Mouse (Mus musculus): ENCODE data around the gene Kcnn1. TPM values are rescaled to one million over a fixed set of nuclear protein-coding genes. Genes with fewer than 3 reads are reported as not detected.

Gene Kcnn1
- polyA plus RNA-seq, 1 experiment = 3.4 TPM

DNA sequence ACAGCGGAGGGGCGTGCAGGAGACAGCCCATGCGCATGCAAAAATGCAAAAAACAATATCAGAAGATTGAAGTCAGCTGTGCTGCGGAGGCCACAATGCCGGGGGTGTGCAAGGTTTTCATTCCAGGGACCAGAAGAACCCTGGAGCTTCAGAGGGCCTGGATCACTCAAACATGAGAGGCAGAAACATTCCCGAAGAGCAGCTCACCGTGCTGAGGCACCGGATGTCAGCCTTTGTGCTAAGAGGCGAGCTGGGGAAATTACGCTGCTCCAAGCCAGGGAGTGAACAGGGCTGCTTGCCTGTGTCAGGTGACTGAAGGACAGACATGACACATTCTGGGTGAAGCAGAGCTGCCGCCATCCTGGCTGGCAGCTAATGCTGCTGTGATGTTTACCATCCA is 17.5 kb upstream of the Kcnn1 start:
- Histone ChIP-seq H3K4me1 (peaks cover 36% of the 10 kb centered on the region), H3K4me3 (replicated peaks) (no peak overlapping the region), H3K27me3 (replicated peaks) (peaks cover 34% of the 10 kb centered on the region), H3K9me3 (no peaks in the 10 kb centered on the region), H3K36me3 (replicated peaks; ENCODE audit: low read length) (no peaks in the 10 kb centered on the region)
- TF ChIP-seq GATA1 (IDR thresholded peaks at IDR 0.05; ENCODE audit: borderline replicate concordance, low read length) (no peak), FLI1 (IDR thresholded peaks at IDR 0.05; ENCODE audit: low read length) (no peak)

DNA sequence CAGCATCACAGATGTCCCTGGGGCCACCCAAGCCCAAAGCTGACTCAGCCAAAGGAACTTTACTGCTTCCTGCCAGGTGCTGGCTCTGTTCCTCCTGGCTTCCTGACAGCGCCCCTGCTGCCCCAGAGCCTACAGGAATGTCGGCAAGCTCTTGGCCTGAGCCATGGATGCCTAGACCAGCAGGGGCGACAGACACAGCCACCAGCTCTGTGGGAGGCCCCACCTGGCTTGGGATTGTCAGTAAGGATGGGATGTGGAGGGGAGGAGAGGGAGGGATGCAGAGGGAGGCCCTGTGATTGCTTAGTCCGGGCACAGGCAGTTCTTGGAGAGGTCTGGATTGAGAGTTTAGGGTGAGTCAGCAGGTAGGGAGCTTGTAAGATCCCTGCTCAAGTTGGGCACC is 17.1 kb upstream of the Kcnn1 start:
- H3K9me3 ChIP-seq = no peaks in the 10 kb centered on the region
- H3K4me3 ChIP-seq (replicated peaks) = no peak overlapping the region
- H3K4me1 ChIP-seq = peaks cover 32% of the 10 kb centered on the region
- TF ChIP-seq FLI1 (IDR thresholded peaks at IDR 0.05; ENCODE audit: low read length) (no peak), GATA1 (IDR thresholded peaks at IDR 0.05; ENCODE audit: borderline replicate concordance, low read length) (no peak)
- H3K36me3 ChIP-seq (replicated peaks; ENCODE audit: low read length) = no peaks in the 10 kb centered on the region
- peaks cover 34% of the 10 kb centered on the region for H3K27me3 ChIP-seq (replicated peaks)

DNA sequence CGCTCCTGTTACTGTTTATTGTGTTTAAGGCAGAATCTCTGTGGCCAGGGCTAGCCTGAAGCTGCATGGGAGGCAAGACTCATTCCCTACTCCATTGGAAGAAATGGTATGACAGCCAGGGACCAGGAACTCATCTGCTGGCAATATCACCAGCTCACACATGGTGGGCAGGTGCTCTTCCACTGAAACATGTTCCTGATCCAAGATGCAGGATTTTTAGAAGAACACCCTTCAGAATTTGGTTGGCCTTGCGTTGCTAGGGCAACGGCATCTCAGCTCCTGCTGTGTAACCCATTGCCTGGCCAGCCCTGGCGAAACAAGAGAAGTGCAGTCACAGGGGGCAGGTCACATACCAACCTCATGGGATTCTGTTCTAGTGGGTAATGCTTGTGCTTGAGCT is 16.4 kb upstream of the Kcnn1 start:
- TF ChIP-seq GATA1 (IDR thresholded peaks at IDR 0.05; ENCODE audit: borderline replicate concordance, low read length) (no peak), FLI1 (IDR thresholded peaks at IDR 0.05; ENCODE audit: low read length) (no peak)
- peaks cover 26% of the 10 kb centered on the region for H3K4me1 ChIP-seq
- H3K4me3 ChIP-seq (replicated peaks) = no peak overlapping the region
- H3K9me3 ChIP-seq = no peaks in the 10 kb centered on the region
- peaks cover 34% of the 10 kb centered on the region for H3K27me3 ChIP-seq (replicated peaks)
- H3K36me3 ChIP-seq (replicated peaks; ENCODE audit: low read length) = no peaks in the 10 kb centered on the region

DNA sequence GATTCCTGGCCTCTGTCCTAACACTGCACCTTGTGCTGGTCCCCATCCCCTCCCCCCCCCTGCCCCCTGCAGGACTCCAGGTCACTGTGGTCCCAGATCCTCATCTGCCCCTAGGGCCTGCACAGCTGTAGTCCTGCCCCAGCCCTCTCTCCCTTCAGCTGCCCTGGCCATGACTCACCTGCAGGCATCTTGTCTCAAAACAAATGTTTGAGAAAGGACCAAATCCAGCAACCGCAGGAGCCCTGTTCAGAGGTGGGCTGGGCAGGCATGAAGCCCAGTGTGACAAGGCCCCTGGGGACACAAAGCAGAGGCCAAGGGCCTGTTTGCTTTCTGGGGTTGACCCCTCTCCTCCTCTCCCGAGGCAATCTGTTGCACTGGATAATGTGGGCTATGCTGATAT is 15.1 kb upstream of the Kcnn1 start:
- TF ChIP-seq GATA1 (IDR thresholded peaks at IDR 0.05; ENCODE audit: borderline replicate concordance, low read length) (no peak), FLI1 (IDR thresholded peaks at IDR 0.05; ENCODE audit: low read length) (no peak)
- peaks cover 24% of the 10 kb centered on the region for H3K4me1 ChIP-seq
- H3K27me3 ChIP-seq (replicated peaks) = peaks cover 34% of the 10 kb centered on the region
- H3K9me3 ChIP-seq = no peaks in the 10 kb centered on the region
- H3K36me3 ChIP-seq (replicated peaks; ENCODE audit: low read length) = no peaks in the 10 kb centered on the region
- no peak overlapping the region for H3K4me3 ChIP-seq (replicated peaks)

DNA sequence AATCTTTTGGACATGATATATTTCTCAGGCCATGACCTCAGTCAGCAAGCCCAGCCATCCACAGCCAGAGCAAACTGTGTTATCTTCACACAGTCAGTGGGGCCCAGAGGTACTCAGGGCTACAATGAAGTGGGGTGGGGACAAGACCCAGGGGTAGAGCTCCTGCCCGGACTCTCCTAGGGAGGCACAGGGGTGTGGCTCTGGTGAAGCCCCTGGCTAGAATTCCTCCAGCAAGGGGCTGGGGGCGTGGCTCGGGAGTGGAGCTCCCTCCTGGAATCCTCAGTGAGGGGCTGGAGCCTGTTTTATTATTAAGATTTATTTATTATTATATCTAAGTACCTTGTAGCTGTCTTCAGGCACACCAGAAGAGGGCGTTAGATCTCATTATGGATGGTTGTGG is 13.3 kb upstream of the Kcnn1 start:
- Histone ChIP-seq H3K27me3 (replicated peaks) (peaks cover 27% of the 10 kb centered on the region), H3K4me1 (peaks cover 37% of the 10 kb centered on the region), H3K36me3 (replicated peaks; ENCODE audit: low read length) (peaks cover 3% of the 10 kb centered on the region), H3K9me3 (no peaks in the 10 kb centered on the region), H3K4me3 (replicated peaks) (no peak overlapping the region)
- TF ChIP-seq GATA1 (IDR thresholded peaks at IDR 0.05; ENCODE audit: borderline replicate concordance, low read length) (no peak), FLI1 (IDR thresholded peaks at IDR 0.05; ENCODE audit: low read length) (no peak)

DNA sequence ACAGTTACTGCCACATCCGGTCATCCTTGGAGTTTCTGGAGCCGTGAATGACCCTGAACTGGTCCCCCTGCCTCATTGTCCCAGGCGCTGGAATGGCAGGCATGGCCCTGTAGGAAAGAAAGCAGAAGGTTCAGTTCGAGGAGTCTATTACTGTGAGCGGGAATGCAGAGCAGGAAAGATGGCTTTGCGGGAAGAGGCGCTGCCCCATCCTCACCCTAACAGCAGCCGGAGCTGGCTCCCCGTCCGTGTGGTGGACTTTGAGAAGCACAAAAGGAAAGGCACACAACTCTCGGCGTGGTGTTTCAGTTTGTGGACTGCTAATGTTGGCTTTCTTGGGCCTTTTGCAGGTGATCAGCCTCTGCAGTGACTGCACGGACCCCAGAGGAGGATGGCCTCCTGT is 11.4 kb upstream of the Kcnn1 start:
- TF ChIP-seq FLI1 (IDR thresholded peaks at IDR 0.05; ENCODE audit: low read length) (no peak), GATA1 (IDR thresholded peaks at IDR 0.05; ENCODE audit: borderline replicate concordance, low read length) (no peak)
- peaks cover 14% of the 10 kb centered on the region for H3K36me3 ChIP-seq (replicated peaks; ENCODE audit: low read length)
- no peak overlapping the region for H3K4me3 ChIP-seq (replicated peaks)
- H3K27me3 ChIP-seq (replicated peaks) = peaks cover 11% of the 10 kb centered on the region
- H3K4me1 ChIP-seq = peaks cover 40% of the 10 kb centered on the region
- H3K9me3 ChIP-seq = no peaks in the 10 kb centered on the region

DNA sequence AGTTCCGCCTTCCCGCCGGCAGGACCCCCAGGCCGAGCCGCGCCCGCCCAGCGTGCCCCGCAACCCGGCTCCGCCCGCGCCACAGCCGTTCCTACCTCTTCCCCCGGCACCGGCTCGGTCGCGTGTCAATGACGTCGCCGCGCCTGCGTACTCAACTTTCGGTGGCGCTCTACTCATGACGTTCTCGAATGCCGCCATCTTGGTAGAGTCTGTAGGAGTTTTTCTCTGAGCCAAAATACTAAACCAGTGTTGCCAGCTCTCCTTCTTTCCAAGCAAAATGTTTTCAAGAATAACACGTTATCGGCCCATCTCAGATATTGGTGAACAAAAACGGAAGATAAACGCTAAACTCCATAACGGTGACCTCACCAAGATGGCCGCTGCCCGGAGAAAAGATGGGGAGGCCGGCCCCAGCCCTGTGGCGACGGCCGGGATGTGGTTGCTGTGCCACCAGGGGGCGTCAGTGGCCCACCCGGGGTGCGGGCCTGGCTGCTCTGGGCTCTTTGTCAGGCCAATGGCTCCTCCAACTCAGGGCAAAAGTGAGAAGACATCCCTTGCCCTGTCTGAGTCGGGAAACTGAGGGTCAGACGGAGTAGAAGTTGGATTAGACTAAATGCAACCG is 10.4 kb upstream of the Kcnn1 start, which contains the start of gene Ccdc124:
Ccdc124 (minus strand) TSS at position 572 of the 622 bp plus-strand sequence.
- peak within 1 kb of the TSS; percentile 96 for H3K4me3 ChIP-seq (replicated peaks)
- no peaks in the 10 kb centered on the region for H3K9me3 ChIP-seq
- peaks cover 24% of the 10 kb centered on the region for H3K36me3 ChIP-seq (replicated peaks; ENCODE audit: low read length)
- H3K4me1 ChIP-seq = peaks cover 50% of the 10 kb centered on the region
- TF ChIP-seq FLI1 (IDR thresholded peaks at IDR 0.05; ENCODE audit: low read length) (no peak), GATA1 (IDR thresholded peaks at IDR 0.05; ENCODE audit: borderline replicate concordance, low read length) (no peak)
- H3K27me3 ChIP-seq (replicated peaks) = peaks cover 7% of the 10 kb centered on the region

DNA sequence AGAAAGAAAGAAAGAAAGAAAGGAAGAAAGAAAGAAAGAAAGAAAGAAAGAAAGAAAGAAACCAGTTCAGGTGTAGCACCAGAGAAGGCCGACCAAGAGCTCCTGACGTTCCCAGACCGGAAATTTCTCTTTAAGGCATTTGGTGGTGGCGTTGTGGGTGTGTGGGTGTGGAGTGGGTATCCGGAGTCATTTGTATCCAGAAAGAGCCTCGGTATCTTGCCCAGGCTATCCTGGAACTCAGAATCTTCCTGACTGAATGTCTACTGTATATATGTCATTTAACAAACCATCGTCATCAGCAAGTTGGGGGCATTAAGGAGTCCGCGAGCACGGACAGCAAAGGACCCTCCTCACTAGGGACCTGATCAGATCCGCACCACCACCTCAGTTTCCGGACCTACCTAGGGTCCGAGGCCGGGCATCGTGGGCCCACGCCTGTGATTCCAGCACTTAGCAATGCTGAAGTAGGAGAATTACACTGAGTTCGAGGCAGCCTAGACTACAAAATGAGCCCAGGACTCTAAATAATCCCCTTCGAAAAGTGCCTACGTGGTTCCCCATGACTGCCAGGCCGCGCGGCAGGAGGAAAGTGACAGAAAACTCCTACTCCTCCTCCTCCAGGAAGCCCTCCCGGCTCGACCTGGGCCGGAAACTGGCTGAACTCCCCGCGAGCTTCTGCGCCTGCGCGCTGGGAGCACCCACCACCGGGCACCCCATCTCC is 9.7 kb upstream of the Kcnn1 start:
- H3K4me1 ChIP-seq = peaks cover 56% of the 10 kb centered on the region
- TF ChIP-seq FLI1 (IDR thresholded peaks at IDR 0.05; ENCODE audit: low read length) (no peak), GATA1 (IDR thresholded peaks at IDR 0.05; ENCODE audit: borderline replicate concordance, low read length) (no peak)

DNA sequence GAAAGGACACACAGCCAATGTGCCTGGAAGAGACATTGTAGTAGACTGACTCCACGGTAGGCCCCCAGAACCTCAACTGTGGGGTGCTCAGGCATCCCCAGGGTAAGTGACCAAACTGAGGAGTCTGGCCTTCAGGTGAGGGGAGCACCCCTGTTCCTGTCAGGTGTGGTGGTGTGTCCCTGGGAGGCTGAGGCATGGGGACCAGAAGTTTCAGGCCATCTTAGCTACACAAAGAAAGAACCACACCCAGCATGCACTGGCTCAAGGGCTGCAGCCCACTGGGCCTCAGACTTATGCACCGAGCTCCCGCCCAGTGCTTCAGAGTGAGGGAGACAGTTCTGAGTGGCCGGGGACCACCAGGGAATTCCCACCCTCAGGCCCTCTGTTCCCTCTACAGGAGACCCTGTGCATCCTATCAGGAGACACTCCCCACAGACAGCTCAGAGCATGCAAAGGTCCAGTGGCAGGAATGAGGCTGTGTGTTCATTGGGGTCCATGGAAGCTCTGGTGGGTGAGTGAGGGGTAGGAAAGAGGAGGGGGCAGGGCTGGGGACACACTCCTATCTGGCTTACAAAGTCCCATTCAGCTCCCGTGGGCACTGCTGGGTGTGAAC is 8.2 kb upstream of the Kcnn1 start:
- Histone ChIP-seq H3K4me3 (replicated peaks) (peak overlapping the region; percentile 60), H3K36me3 (replicated peaks; ENCODE audit: low read length) (peaks cover 36% of the 10 kb centered on the region), H3K27me3 (replicated peaks) (peaks cover under 1% of the 10 kb centered on the region), H3K9me3 (no peaks in the 10 kb centered on the region), H3K4me1 (peaks cover 61% of the 10 kb centered on the region)
- TF ChIP-seq FLI1 (IDR thresholded peaks at IDR 0.05; ENCODE audit: low read length) (no peak), GATA1 (IDR thresholded peaks at IDR 0.05; ENCODE audit: borderline replicate concordance, low read length) (no peak)

More for the DNA sequence above, 9.7 kb upstream of the Kcnn1 start:
- peak overlapping the region; percentile 96 for H3K4me3 ChIP-seq (replicated peaks)
- peaks cover 31% of the 10 kb centered on the region for H3K36me3 ChIP-seq (replicated peaks; ENCODE audit: low read length)
- H3K27me3 ChIP-seq (replicated peaks) = peaks cover 1% of the 10 kb centered on the region
- H3K9me3 ChIP-seq = no peaks in the 10 kb centered on the region

DNA sequence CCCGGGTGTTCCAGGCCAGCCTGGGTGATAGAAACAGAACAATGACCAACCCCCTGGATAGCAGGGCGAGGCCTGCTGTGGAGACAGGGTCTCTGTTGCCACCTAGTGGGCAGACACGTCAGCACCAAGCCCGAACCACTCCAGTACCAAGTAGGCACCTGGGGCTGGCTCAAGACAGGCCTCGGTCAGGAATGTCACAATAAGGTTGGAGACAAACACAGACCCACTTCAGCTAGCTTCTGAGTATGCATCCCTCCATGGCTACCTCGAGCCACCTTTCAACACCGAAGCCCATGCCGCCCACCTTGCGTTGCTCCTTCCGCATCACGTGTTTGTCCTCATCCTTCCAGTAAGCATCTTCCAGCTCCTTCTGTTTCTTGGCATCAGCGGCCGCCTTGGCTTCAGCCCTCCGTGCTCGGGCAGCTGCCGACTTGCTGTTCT is 6.6 kb upstream of the Kcnn1 start:
- H3K27me3 ChIP-seq (replicated peaks) = peaks cover 4% of the 10 kb centered on the region
- H3K4me3 ChIP-seq (replicated peaks) = peak overlapping the region; percentile 14
- H3K4me1 ChIP-seq = peaks cover 74% of the 10 kb centered on the region
- no peaks in the 10 kb centered on the region for H3K9me3 ChIP-seq
- TF ChIP-seq FLI1 (IDR thresholded peaks at IDR 0.05; ENCODE audit: low read length) (no peak), GATA1 (IDR thresholded peaks at IDR 0.05; ENCODE audit: borderline replicate concordance, low read length) (no peak)
- peaks cover 36% of the 10 kb centered on the region for H3K36me3 ChIP-seq (replicated peaks; ENCODE audit: low read length)
